Mouse (Mus musculus) limb, embryonic 11.5 days (tissue): Measurements from ENCODE around the gene Gm11564. TPM values are rescaled to one million over a fixed set of nuclear protein-coding genes. Genes with fewer than 3 reads are reported as not detected.
"Not testable (repeated sequence)": the region's sequence is repeated elsewhere in the genome, so short reads cannot be mapped to it uniquely, and the experiment has no call there.

Experiments
- ATAC-seq: fragments of 200-750 bp; cut with Nextera tagmentation; 2 replicates; pipeline ENCODE4 v1.8.0; 2017; ENCODE audit warnings: low read depth; ENCODE audit not compliant: insufficient number of reproducible peaks, low FRiP score, low TSS enrichment
- DNase-seq: peaks from one replicate; pipeline ENCODE4 v3.0.0-alpha.2; 2015; ENCODE audit warnings: low spot score
- H3K27ac ChIP-seq: fragments of 300-500 bp; sonication (generic); replicated peaks from 2 replicates; pipeline ENCODE4 v1.5.1; 2014; ENCODE audit warnings: low read depth, mild to moderate bottlenecking, low read length
- H3K27me3 ChIP-seq: fragments of 300-500 bp; sonication (generic); 2 replicates; pipeline ENCODE4 v1.6.1; 2014; ENCODE audit warnings: mild to moderate bottlenecking, low read length, mixed read lengths; ENCODE audit not compliant: control insufficient read depth, insufficient read depth
- H3K36me3 ChIP-seq: fragments of 300-500 bp; sonication (generic); 2 replicates; pipeline ENCODE4 v1.6.1; 2014; ENCODE audit warnings: mild to moderate bottlenecking, low read length, moderate library complexity, mixed read lengths; ENCODE audit not compliant: control insufficient read depth, insufficient read depth
- H3K4me1 ChIP-seq: fragments of 300-500 bp; sonication (generic); 2 replicates; pipeline ENCODE4 v1.6.1; 2014; ENCODE audit warnings: low read length, mixed read lengths; ENCODE audit not compliant: control insufficient read depth, insufficient read depth
- H3K4me2 ChIP-seq: fragments of 300-500 bp; sonication (generic); 2 replicates; pipeline ENCODE4 v1.6.1; 2014; ENCODE audit warnings: low read depth, mild to moderate bottlenecking, moderate library complexity; ENCODE audit not compliant: severe bottlenecking
- H3K4me3 ChIP-seq: fragments of 300-500 bp; sonication (generic); 2 replicates; pipeline ENCODE4 v1.5.1; 2014; ENCODE audit warnings: low read depth, low read length
- H3K9ac ChIP-seq: fragments of 300-500 bp; sonication (generic); 2 replicates; pipeline ENCODE4 v1.6.1; 2014; ENCODE audit warnings: mild to moderate bottlenecking, low read length
- H3K9me3 ChIP-seq: fragments of 300-500 bp; sonication (generic); 2 replicates; pipeline ENCODE4 v1.6.1; 2016; ENCODE audit warnings: low read length; ENCODE audit not compliant: control insufficient read depth
- WGBS: fragments of 180-500 bp; shearing (Covaris S2); extraction: QIAGEN DNeasy Blood & Tissue Kit; methylation state at CpG from one replicate; pipeline ENCODE4 v1.1.7; 2014; 5-methylcytosine and 5-hydroxymethylcytosine counted together
- polyA plus RNA-seq: library from polyadenylated mRNA; unstranded; fragments of >200 nt; fragmentation: Nextera tagmentation; extraction: Ambion mirVana; gene quantifications from 2 replicates; pipeline ENCODE4 v1.2.1, GENCODE M21; 2014

Gene Gm11564
- not detected in 2 replicates for polyA plus RNA-seq

GRCm38 (mm10) chr11:99815566-99815965, at the start of gene Gm11564:
Gene Gm11564 (minus strand): TSS chr11:99815666.
- H3K4me3 ChIP-seq, DNase-seq, H3K27ac ChIP-seq, H3K36me3 ChIP-seq, H3K9me3 ChIP-seq, H3K27me3 ChIP-seq, ATAC-seq, H3K9ac ChIP-seq, H3K4me2 ChIP-seq, H3K4me1 ChIP-seq: not testable (repeated sequence)
- WGBS: 90% methylated on average over 2 of the region's 2 CpGs

- ATAC-seq, H3K9ac ChIP-seq, H3K4me3 ChIP-seq, H3K27ac ChIP-seq, DNase-seq, H3K4me2 ChIP-seq, H3K36me3 ChIP-seq, H3K27me3 ChIP-seq, H3K4me1 ChIP-seq, H3K9me3 ChIP-seq: not testable (repeated sequence)
- WGBS: 71% methylated on average over 1 of the region's 1 CpGs
These were observed 48.7 kb upstream of the Gm11564 start, which contains the start of gene Gm11559 for GRCm38 (mm10) chr11:99864176-99864575. Gene Gm11559 (plus strand): TSS chr11:99864476.

- 87% methylated on average over 2 of the region's 2 CpGs for WGBS
- Histone ChIP-seq H3K9ac (no peak overlapping the region), H3K27ac (no peak overlapping the region), H3K4me2 (no peak overlapping the region), H3K4me1 (no peaks in the 10 kb centered on the region), H3K9me3 (no peaks in the 10 kb centered on the region), H3K27me3 (no peaks in the 10 kb centered on the region), H3K36me3 (no peaks in the 10 kb centered on the region), H3K4me3 (no peak overlapping the region)
- ATAC-seq (no peak), DNase-seq (no peak)
These were observed 43.3 kb upstream of the Gm11564 start for GRCm38 (mm10) chr11:99858761-99859160.

GRCm38 (mm10) chr11:99857617-99858016, 42.2 kb upstream of the Gm11564 start, which contains the start of gene Gm11568:
Gene Gm11568 (plus strand): TSS chr11:99857917.
- no peak within 1 kb of the TSS for H3K4me3 ChIP-seq
- no peak within 1 kb of the TSS for H3K9ac ChIP-seq
- H3K36me3 ChIP-seq: no peaks in the 10 kb centered on the region
- no peak for DNase-seq
- H3K27ac ChIP-seq: no peak within 1 kb of the TSS
- no peaks in the 10 kb centered on the region for H3K4me1 ChIP-seq
- H3K4me2 ChIP-seq: no peak within 1 kb of the TSS
- 88% methylated on average over 2 of the region's 2 CpGs for WGBS
- H3K9me3 ChIP-seq: no peaks in the 10 kb centered on the region
- no peak for ATAC-seq
- H3K27me3 ChIP-seq: no peaks in the 10 kb centered on the region

GRCm38 (mm10) chr11:99854121-99854520, 38.7 kb upstream of the Gm11564 start:
- 63% methylated on average over 3 of the region's 3 CpGs for WGBS
- no peak overlapping the region for H3K9ac ChIP-seq
- ATAC-seq: no peak
- no peak overlapping the region for H3K27ac ChIP-seq
- H3K27me3 ChIP-seq: no peaks in the 10 kb centered on the region
- H3K4me1 ChIP-seq: no peaks in the 10 kb centered on the region
- H3K36me3 ChIP-seq: no peaks in the 10 kb centered on the region
- H3K9me3 ChIP-seq: no peaks in the 10 kb centered on the region
- no peak overlapping the region for H3K4me3 ChIP-seq
- DNase-seq: no peak
- no peak overlapping the region for H3K4me2 ChIP-seq

- H3K27ac ChIP-seq: no peak within 1 kb of the TSS
- no peaks in the 10 kb centered on the region for H3K9me3 ChIP-seq
- H3K9ac ChIP-seq: no peak within 1 kb of the TSS
- H3K4me3 ChIP-seq: no peak within 1 kb of the TSS
- H3K27me3 ChIP-seq: no peaks in the 10 kb centered on the region
- no peaks in the 10 kb centered on the region for H3K36me3 ChIP-seq
- ATAC-seq: no peak
- no peaks in the 10 kb centered on the region for H3K4me1 ChIP-seq
- DNase-seq: no peak
- no peak within 1 kb of the TSS for H3K4me2 ChIP-seq
These were observed 36.0 kb upstream of the Gm11564 start, which contains the start of gene Krtap4-16 for GRCm38 (mm10) chr11:99851508-99851907. Gene Krtap4-16 (minus strand): TSS chr11:99851608.

GRCm38 (mm10) chr11:99846746-99847145, 31.3 kb upstream of the Gm11564 start:
- Histone ChIP-seq H3K4me3 (no peak overlapping the region), H3K27ac (no peak overlapping the region), H3K4me1 (no peaks in the 10 kb centered on the region), H3K27me3 (no peaks in the 10 kb centered on the region), H3K4me2 (no peak overlapping the region), H3K9ac (no peak overlapping the region), H3K9me3 (no peaks in the 10 kb centered on the region), H3K36me3 (no peaks in the 10 kb centered on the region)
- WGBS: 90% methylated on average over 2 of the region's 2 CpGs
- DNase-seq (no peak), ATAC-seq (no peak)

GRCm38 (mm10) chr11:99842185-99842584, 26.7 kb upstream of the Gm11564 start:
- WGBS: 35% methylated on average over 1 of the region's 1 CpGs

GRCm38 (mm10) chr11:99837966-99838365, 22.5 kb upstream of the Gm11564 start, which contains the start of gene 2300003K06Rik:
Gene 2300003K06Rik (minus strand): TSS chr11:99838066.
- no peak within 1 kb of the TSS for H3K4me3 ChIP-seq
- ATAC-seq (no peak), DNase-seq (no peak)
- no peak within 1 kb of the TSS for H3K27ac ChIP-seq
- H3K36me3 ChIP-seq: no peaks in the 10 kb centered on the region
- no peak within 1 kb of the TSS for H3K9ac ChIP-seq
- H3K4me2 ChIP-seq: no peak within 1 kb of the TSS
- no peaks in the 10 kb centered on the region for H3K4me1 ChIP-seq
- no peaks in the 10 kb centered on the region for H3K9me3 ChIP-seq
- WGBS: 80% methylated on average over 1 of the region's 1 CpGs
- H3K27me3 ChIP-seq: no peaks in the 10 kb centered on the region

More at GRCm38 (mm10) chr11:99842185-99842584, 26.7 kb upstream of the Gm11564 start:
- no peaks in the 10 kb centered on the region for H3K4me1 ChIP-seq
- no peak overlapping the region for H3K4me3 ChIP-seq
- no peak overlapping the region for H3K27ac ChIP-seq
- no peaks in the 10 kb centered on the region for H3K27me3 ChIP-seq
- no peaks in the 10 kb centered on the region for H3K36me3 ChIP-seq
- no peaks in the 10 kb centered on the region for H3K9me3 ChIP-seq
- no peak overlapping the region for H3K4me2 ChIP-seq
- DNase-seq: no peak
- no peak overlapping the region for H3K9ac ChIP-seq
- ATAC-seq: no peak
